Mouse (Mus musculus) heart, adult 8-10 months (tissue): Measurements from ENCODE around the gene Rnf157. TPM values are rescaled to one million over a fixed set of nuclear protein-coding genes. Genes with fewer than 3 reads are reported as not detected.
"Not testable (repeated sequence)": the region's sequence is repeated elsewhere in the genome, so short reads cannot be mapped to it uniquely, and the experiment has no call there.

Experiments
- DNase-seq: peaks from one replicate; pipeline ENCODE4 v3.0.0; 2022; ENCODE audit warnings: low spot score
- total RNA-seq, 4 experiments: library from RNA; stranded (reverse); gene quantifications; 2 replicates each; pipeline ENCODE4 v1.2.4; 2022

The Rnf157 gene
- total RNA-seq, 4 experiments from 2014 or later: 7.5 to 12.5 (median 9.4) TPM

DNA sequence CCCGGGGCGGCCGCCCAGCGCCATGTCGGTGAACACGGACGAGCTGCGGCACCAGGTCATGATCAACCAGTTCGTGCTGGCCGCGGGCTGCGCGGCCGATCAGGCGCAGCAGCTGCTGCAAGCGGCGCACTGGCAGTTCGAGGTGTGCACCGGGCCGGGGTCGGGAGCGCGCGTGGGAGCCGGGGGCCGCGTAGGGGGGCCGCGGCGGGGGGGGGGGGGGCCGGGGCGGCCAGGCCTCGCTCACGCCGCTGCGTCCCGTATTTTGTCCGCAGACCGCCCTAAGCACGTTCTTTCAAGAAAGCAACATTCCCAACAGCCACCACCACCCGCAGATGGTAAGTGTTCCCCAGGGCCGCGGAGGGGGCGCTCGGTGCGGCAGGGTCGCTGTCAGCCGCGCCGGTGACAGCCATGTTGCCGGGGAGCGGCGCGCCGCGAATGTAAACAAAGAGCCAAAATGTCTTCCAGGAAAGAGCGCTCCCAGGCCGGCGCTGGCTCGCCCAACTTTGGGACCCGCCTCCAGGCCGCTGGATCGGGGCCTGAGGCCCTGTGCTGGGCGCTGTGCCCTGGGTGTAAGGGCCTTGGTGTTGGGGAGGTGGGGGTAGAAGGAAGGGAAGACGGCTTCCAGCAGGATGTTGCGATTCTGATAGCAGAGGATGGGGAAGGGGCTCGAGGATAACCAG, 21.6 kb upstream of the Rnf157 start:
- DNase-seq: peak; percentile 67

DNA sequence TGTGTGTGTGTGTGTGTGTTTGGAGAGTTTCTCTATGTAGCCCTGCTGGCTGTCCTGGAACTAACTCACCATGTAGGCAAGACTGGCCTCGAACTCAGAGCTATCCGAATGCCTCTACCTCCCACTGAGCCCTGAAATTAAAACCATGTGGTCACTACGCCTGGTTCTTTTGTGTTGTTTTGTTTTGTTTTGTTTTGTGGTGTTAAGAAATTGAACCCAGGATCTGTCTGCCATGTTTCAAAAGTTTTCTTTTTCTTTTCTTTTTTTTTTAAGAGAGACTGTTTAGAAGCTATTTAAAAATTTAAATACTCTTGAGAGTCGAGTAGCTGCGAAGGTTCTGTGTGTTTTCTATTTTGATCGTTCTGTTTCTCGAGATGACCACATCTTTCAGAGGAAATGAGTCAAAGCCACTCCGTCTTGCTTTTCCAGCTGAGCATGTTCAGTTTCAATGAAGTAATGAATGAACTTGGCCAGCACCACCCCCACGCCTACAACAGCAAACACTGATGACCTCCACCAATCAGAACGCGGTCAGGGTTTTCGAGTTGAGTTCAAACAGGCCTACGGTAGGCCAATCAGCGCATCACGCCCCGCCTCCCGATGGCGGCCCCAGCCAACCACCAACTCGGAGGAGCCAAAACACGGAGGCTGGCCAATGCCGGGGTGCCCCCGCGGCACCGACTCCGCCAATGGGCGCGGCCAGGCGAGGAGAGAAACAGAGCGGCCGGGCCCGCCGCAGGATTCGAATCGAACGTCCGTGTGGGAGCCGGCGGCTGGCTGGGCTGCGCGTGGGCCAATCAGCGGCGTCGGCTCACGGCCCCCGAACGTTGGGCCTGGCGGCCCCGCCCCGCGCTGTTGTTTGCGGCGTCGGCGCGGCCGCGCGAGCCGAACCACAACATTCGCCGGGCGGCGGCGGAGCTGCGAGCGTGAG, 20.8 kb upstream of the Rnf157 start, which contains the start of gene Ubald2:
Gene Ubald2, plus strand, starts transcription at position 739 of the 931 bp plus-strand sequence.
- peak; percentile 99 for DNase-seq

GRCm38 (mm10) chr11:116432593-116433355, 19.9 kb upstream of the Rnf157 start:
- no peak for DNase-seq

GRCm38 (mm10) chr11:116432127-116432526, 19.3 kb upstream of the Rnf157 start:
- DNase-seq: no peak

DNA sequence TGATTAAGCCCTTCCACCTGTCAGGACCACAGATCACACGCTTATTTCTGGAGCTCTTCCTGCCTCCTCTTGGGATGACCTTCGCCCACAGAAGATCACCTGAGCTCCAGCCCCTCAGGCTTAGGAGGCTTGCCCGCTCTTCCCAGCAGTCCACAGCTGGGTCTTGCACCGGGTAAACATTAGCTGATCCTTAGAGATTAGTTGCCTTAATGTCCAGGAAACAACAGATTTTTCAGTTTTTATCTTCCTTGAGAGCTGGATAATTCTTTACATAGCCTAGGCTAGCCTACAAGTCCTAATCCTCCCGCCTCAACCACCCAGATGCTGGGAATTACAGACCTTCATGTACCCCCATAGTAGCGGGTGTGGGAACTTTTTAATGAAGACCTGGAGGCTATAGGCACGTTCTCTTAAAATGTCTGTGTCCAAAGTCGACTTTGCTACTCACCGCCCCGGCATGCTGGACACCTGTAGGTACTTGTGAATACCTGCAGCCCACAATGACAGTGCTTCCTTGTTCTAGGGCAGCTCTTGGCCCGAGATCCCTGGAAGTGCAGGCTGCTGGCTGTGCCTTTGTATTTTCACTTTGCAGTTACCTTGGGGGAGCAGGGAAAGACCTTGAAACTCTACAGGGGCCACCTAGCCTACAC, 18.7 kb upstream of the Rnf157 start:
- DNase-seq: no peak

- no peak for DNase-seq
Measured at GRCm38 (mm10) chr11:116430723-116431427, 18.0 kb upstream of the Rnf157 start.

- DNase-seq: no peak
Measured at GRCm38 (mm10) chr11:116429862-116430613, 17.2 kb upstream of the Rnf157 start.

DNA sequence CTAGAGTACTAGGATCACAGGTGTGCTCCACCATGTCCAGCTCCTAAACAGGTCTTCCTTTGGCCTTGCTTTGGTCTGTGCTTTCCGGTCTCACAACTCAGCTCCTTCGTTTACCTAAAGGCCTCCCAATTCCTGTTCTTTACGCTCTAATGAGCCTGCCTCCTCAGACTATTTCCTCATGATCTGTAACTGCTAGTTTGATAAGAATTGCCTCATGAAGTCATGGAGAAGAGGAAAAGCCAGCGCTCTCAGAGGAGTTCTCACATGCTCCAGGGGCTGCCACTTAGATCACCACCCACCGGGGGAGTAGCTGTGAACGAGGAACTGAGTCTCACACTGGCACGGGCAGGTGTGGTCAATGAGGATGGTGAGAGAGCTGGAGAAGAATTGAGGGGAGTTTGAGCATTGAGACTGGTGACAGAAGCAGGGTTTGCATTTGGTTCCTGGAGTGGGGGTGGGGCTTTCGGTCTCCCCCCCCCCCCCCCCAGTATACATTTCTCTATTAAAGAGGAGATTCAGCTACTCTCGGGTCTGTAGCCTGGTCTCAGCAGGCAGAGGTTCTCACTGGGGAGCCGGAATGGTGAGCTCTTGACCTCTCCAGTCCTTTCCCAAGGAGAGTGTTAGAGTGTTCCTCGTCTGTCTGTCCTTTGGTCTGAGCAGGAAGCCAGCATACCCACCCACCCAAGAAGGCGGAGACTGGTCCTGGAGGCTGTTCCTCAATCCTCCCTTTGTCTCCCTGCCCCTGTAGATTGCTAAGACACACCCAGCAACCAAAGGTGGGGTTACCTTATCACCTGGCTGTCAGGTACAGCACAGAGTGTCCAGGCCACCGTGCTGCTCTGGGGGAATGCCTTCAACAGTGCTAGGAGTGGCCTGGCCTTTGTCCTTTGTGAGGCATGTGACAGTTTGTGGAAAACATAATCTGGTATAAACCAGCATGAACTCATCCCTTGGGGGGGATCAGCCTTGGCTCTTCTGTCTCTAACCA, 16.3 kb upstream of the Rnf157 start:
- DNase-seq: no peak

DNA sequence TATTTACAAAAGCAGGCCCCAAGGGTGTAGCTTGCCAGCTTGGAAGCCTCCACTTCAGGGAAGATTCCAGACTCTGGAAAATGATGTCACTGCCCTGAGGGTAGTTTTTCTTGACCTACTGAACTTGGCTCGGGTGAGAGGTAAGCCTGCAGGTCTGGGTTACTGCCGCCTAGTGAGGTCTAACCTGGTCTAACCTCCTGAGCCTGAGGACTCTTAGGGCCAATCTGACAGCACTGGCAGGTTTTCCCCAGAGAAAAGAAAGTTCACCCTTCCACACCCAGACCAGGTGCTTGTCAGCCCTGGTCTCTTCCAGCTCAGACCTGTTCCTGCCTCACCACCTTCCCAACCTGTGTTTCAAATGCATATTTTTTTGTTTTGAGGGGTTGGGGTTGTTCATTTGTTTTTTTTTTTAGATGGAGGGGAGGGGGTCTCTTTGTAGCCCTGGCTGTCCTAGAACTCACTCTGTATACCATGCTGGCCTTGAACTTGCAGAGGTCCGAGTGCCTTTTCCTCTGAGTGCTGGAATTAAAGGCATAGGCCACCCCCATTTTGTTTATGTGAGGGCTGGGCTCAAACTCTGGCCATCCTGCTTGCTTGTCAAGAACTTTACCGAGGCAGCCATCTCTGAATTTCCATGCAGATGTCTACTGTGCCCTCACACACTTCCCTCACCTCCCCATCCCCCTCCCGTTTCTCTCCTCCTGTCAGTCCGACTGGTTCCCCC, 14.2 kb upstream of the Rnf157 start:
- DNase-seq: no peak

GRCm38 (mm10) chr11:116426328-116426727, 13.5 kb upstream of the Rnf157 start:
- not testable (repeated sequence) for DNase-seq

DNA sequence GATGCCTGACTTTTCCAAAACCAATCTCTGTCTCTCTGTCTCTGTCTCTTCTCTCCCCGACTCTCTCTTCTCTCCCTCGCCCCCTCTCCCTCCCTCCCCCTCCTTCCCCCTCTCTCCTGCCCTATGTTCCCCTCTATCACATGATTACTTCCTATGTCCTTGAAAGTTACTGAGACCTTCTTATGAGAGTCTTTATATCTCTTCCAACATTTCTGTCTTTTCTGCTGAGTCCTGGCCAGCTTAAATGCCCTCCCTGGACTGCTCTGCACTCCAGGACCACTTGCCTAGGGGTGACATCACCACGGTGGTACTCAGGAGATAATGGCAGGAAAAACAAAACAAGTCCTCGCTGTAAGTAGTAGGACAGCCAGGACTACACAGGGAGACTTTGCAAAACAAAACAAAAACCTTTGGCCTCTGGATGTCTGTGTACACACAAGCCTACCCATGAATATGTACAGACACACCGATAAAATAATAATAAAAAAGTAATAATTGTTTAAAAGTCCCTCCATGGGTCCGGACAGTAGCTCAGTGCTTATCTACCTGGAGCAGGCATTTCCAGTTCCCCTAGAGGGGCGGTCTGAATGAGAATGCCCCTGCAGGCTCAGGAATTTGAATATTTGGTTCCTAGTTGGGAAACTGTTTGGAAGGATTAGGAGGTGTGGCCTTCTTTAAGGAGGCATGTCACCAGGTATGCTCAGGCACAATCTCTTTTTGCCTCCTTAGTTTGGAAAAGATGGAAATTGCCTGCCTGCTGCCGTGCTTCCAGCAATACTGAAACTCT, 12.0 kb upstream of the Rnf157 start:
- DNase-seq: no peak

GRCm38 (mm10) chr11:116423782-116424620, 11.2 kb upstream of the Rnf157 start:
- DNase-seq: no peak

- DNase-seq: no peak
Measured at GRCm38 (mm10) chr11:116423214-116423613, 10.4 kb upstream of the Rnf157 start.

DNA sequence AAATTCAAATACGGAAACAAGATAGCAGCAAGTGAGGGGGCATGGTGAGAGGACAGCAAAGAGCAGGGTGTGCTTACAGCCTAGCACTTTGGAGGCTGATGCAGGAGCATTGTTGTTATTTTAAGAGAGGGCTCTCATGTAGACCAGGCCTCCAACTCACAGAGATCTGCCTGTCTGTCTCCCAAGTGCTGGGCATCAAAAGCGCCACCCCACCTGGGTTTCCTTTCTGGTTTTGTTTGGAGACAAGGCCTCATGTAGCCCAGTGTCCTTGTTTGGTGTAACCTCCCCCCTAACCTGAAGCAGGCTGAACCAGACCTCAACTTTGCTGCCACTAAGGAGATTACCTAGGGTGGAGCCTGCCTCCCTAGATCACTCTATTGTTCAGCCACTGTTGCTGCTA, 9.7 kb upstream of the Rnf157 start:
- no peak for DNase-seq

GRCm38 (mm10) chr11:116421102-116421501, 8.3 kb upstream of the Rnf157 start:
- no peak for DNase-seq

DNA sequence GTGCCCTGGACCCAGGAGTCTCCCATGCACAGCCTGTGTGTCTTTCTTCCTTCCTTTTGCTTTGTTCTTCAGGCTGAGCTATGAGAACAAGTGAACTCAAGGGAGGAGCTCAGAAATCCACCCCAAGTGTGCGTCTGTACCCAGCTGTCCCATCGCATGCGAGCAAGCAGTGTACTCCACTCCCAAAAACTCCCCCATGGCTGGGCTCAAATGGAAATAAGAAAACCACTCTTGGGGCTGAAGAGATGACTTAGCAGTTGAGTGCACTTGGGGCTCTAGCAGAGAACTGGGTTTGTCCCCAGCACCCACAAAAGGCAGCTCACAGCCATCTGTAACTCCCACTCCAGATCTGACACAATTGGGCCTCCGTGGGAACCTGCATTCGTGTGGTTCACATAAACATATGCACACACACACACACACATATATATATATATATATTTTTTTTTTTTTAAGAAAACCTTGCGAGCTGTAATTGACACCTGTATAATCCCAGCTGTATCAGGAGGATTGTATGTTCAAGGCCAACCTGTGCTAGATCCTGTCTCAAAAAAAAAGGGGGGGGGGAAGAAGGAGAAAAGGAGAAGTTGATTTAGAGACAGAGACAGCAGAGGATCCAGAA, 6.1 kb upstream of the Rnf157 start:
- DNase-seq: no peak
